Mouse (Mus musculus) embryonic facial prominence, embryonic 11.5 days (tissue): ENCODE results near the gene Ahdc1. TPM values are rescaled to one million over a fixed set of nuclear protein-coding genes. Genes with fewer than 3 reads are reported as not detected.

Experiments
- ATAC-seq: fragments of 200-750 bp; cut with Nextera tagmentation; replicated peaks from 2 replicates; pipeline ENCODE4 v1.8.0; 2017; ENCODE audit warnings: low read depth; ENCODE audit not compliant: insufficient number of reproducible peaks, low FRiP score, low TSS enrichment
- DNase-seq: peaks from one replicate; pipeline ENCODE4 v3.0.0-alpha.2; 2015; ENCODE audit warnings: low spot score
- H3K27ac ChIP-seq: fragments of 300-500 bp; sonication (generic); replicated peaks from 2 replicates; pipeline ENCODE4 v1.5.1; 2014; ENCODE audit warnings: mild to moderate bottlenecking, low read depth, low read length, control low read depth
- H3K27me3 ChIP-seq: fragments of 300-500 bp; sonication (generic); 2 replicates; pipeline ENCODE4 v1.6.1; 2014; ENCODE audit warnings: mild to moderate bottlenecking, low read length, moderate library complexity, mixed read lengths; ENCODE audit not compliant: control insufficient read depth, insufficient read depth
- H3K36me3 ChIP-seq: fragments of 300-500 bp; sonication (generic); replicated peaks from 2 replicates; pipeline ENCODE4 v1.6.1; 2014; ENCODE audit warnings: low read depth, mild to moderate bottlenecking, low read length, moderate library complexity, mixed read lengths; ENCODE audit not compliant: control insufficient read depth, insufficient read depth
- H3K4me1 ChIP-seq: fragments of 300-500 bp; sonication (generic); 2 replicates; pipeline ENCODE4 v1.6.1; 2014; ENCODE audit warnings: low read length, mixed read lengths; ENCODE audit not compliant: control insufficient read depth, insufficient read depth
- H3K4me2 ChIP-seq: fragments of 300-500 bp; sonication (generic); 2 replicates; pipeline ENCODE4 v1.6.1; 2014; ENCODE audit warnings: low read depth, mild to moderate bottlenecking, control low read depth, low read length, moderate library complexity
- H3K4me3 ChIP-seq: fragments of 300-500 bp; sonication (generic); 2 replicates; pipeline ENCODE4 v1.5.1; 2014; ENCODE audit warnings: low read depth, low read length, control low read depth
- H3K9ac ChIP-seq: fragments of 300-500 bp; sonication (generic); replicated peaks from 2 replicates; pipeline ENCODE4 v1.6.1; 2014; ENCODE audit warnings: mild to moderate bottlenecking, control low read depth, low read length
- H3K9me3 ChIP-seq: fragments of 300-500 bp; sonication (generic); replicated peaks from 2 replicates; pipeline ENCODE4 v1.6.1; 2016; ENCODE audit warnings: mild to moderate bottlenecking, low read length, inconsistent platforms, mixed read lengths; ENCODE audit not compliant: control insufficient read depth
- WGBS: fragments of 180-500 bp; shearing (Covaris S2); extraction: QIAGEN DNeasy Blood & Tissue Kit; methylation state at CpG from one replicate; pipeline ENCODE4 v1.1.7; 2014; 5-methylcytosine and 5-hydroxymethylcytosine counted together
- polyA plus RNA-seq: library from polyadenylated mRNA; unstranded; fragments of >200 nt; fragmentation: Nextera tagmentation; extraction: Ambion mirVana; gene quantifications from 2 replicates; pipeline ENCODE4 v1.2.1, GENCODE M21; 2014

The Ahdc1 gene
- polyA plus RNA-seq, 1 experiment from 2014 or later: 6.6 TPM

- Histone ChIP-seq H3K4me1 (no peaks in the 10 kb centered on the region; the same call in 1 of the 2 replicates), H3K4me3 (no peak overlapping the region), H3K36me3 (no peaks in the 10 kb centered on the region)
These were observed 21.5 kb downstream of the Ahdc1 start for GRCm38 (mm10) chr4:133032410-133033095.

GRCm38 (mm10) chr4:133034478-133034877, 23.4 kb downstream of the Ahdc1 start:
- H3K4me1 ChIP-seq: peaks cover 3% of the 10 kb centered on the region
- no peak overlapping the region for H3K27ac ChIP-seq

More at GRCm38 (mm10) chr4:133032410-133033095, 21.5 kb downstream of the Ahdc1 start:
- Histone ChIP-seq H3K4me2 (no peak overlapping the region), H3K27ac (no peak overlapping the region), H3K9ac (no peak overlapping the region), H3K27me3 (no peaks in the 10 kb centered on the region), H3K9me3 (no peaks in the 10 kb centered on the region)
- ATAC-seq (no peak), DNase-seq (no peak)
- 90% methylated on average over 8 of the region's 8 CpGs for whole genome bisulfite sequencing

GRCm38 (mm10) chr4:133035446-133035845, 24.4 kb downstream of the Ahdc1 start:
- Histone ChIP-seq H3K9me3 (no peaks in the 10 kb centered on the region), H3K4me3 (no peak overlapping the region), H3K27ac (no peak overlapping the region), H3K27me3 (no peaks in the 10 kb centered on the region), H3K4me1 (peaks cover 5% of the 10 kb centered on the region), H3K9ac (no peak overlapping the region), H3K36me3 (no peaks in the 10 kb centered on the region), H3K4me2 (no peak overlapping the region)
- ATAC-seq (no peak), DNase-seq (no peak)
- WGBS: 84% methylated on average over 1 of the region's 1 CpGs

More at GRCm38 (mm10) chr4:133034478-133034877, 23.4 kb downstream of the Ahdc1 start:
- DNase-seq: no peak
- no peaks in the 10 kb centered on the region for H3K36me3 ChIP-seq
- H3K4me3 ChIP-seq: no peak overlapping the region
- no peaks in the 10 kb centered on the region for H3K9me3 ChIP-seq
- WGBS: 74% methylated on average over 10 of the region's 10 CpGs
- H3K9ac ChIP-seq: no peak overlapping the region
- H3K4me2 ChIP-seq: no peak overlapping the region
- H3K27me3 ChIP-seq: no peaks in the 10 kb centered on the region
- ATAC-seq: no peak

- H3K36me3 ChIP-seq: no peaks in the 10 kb centered on the region
- no peak overlapping the region for H3K4me3 ChIP-seq
- no peaks in the 10 kb centered on the region for H3K27me3 ChIP-seq
- H3K9ac ChIP-seq: no peak overlapping the region
- H3K9me3 ChIP-seq: no peaks in the 10 kb centered on the region
- no peak for DNase-seq
- no peak overlapping the region for H3K4me2 ChIP-seq
- WGBS: 84% methylated on average over 3 of the region's 3 CpGs
- ATAC-seq: no peak
- peaks cover 5% of the 10 kb centered on the region for H3K4me1 ChIP-seq
- H3K27ac ChIP-seq: no peak overlapping the region
These were observed 24.9 kb downstream of the Ahdc1 start for GRCm38 (mm10) chr4:133035946-133036345.

- H3K4me3 ChIP-seq: no peak overlapping the region
- no peak overlapping the region for H3K9ac ChIP-seq
- 34% methylated on average over 9 of the region's 9 CpGs for whole genome bisulfite sequencing
- DNase-seq (no peak), ATAC-seq (no peak)
- H3K27me3 ChIP-seq: no peaks in the 10 kb centered on the region
- H3K27ac ChIP-seq: no peak overlapping the region
- H3K4me2 ChIP-seq: no peak overlapping the region
- H3K9me3 ChIP-seq: no peaks in the 10 kb centered on the region
- peaks cover 16% of the 10 kb centered on the region for H3K4me1 ChIP-seq
- no peaks in the 10 kb centered on the region for H3K36me3 ChIP-seq
These were observed 26.2 kb downstream of the Ahdc1 start for GRCm38 (mm10) chr4:133037293-133037692.

GRCm38 (mm10) chr4:133037798-133038197, 26.7 kb downstream of the Ahdc1 start:
- Histone ChIP-seq H3K27me3 (no peaks in the 10 kb centered on the region), H3K27ac (no peak overlapping the region), H3K9ac (no peak overlapping the region), H3K4me1 (peaks cover 21% of the 10 kb centered on the region), H3K36me3 (no peaks in the 10 kb centered on the region), H3K4me2 (peak overlapping the region; percentile 100; the same call in 1 of the 2 replicates), H3K9me3 (no peaks in the 10 kb centered on the region), H3K4me3 (no peak overlapping the region)
- no peak for DNase-seq
- 33% methylated on average over 6 of the region's 6 CpGs for WGBS
- no peak for ATAC-seq

- Histone ChIP-seq H3K4me1 (peaks cover 29% of the 10 kb centered on the region), H3K4me2 (peak overlapping the region; percentile 100), H3K9me3 (no peaks in the 10 kb centered on the region), H3K4me3 (peak overlapping the region; percentile 58), H3K36me3 (no peaks in the 10 kb centered on the region), H3K27ac (peak overlapping the region; percentile 91), H3K27me3 (no peaks in the 10 kb centered on the region), H3K9ac (peak overlapping the region; percentile 82)
- peak; percentile 39 for ATAC-seq
- peak; percentile 80 for DNase-seq
- under 1% methylated on average over 66 of the region's 76 CpGs for WGBS
These were observed 27.6 kb downstream of the Ahdc1 start for GRCm38 (mm10) chr4:133038521-133039115.

GRCm38 (mm10) chr4:133039116-133039819, 28.2 kb downstream of the Ahdc1 start:
- Histone ChIP-seq H3K27me3 (no peaks in the 10 kb centered on the region), H3K4me1 (peaks cover 33% of the 10 kb centered on the region), H3K4me2 (peak overlapping the region; percentile 100), H3K9me3 (no peaks in the 10 kb centered on the region), H3K27ac (peak overlapping the region; percentile 91), H3K36me3 (no peaks in the 10 kb centered on the region), H3K4me3 (peak overlapping the region; percentile 58), H3K9ac (peak overlapping the region; percentile 82)
- 0% methylated on average over 41 of the region's 77 CpGs for WGBS
- DNase-seq: peak; percentile 69
- no peak for ATAC-seq
